Mouse (Mus musculus): ENCODE results near the gene Fbxw4.
A peak's percentile ranks its signal among the peaks of the same experiment; 100 is the strongest.
"Not testable (repeated sequence)": the region's sequence is repeated elsewhere in the genome, so short reads cannot be mapped to it uniquely, and the experiment has no call there.

Fbxw4 gene

GRCm38 (mm10) chr19:45656810-45657595 is 3.1 kb downstream of the Fbxw4 start:
- DNase-seq (ENCODE audit: low read depth, low spot score), result no peak

GRCm38 (mm10) chr19:45655870-45656269 is 4.2 kb downstream of the Fbxw4 start:
- peak; percentile 26 for DNase-seq (ENCODE audit: low read depth, low spot score)

GRCm38 (mm10) chr19:45653986-45654385 is 6.1 kb downstream of the Fbxw4 start:
- no peak for DNase-seq (ENCODE audit: low read depth, low spot score)

GRCm38 (mm10) chr19:45652286-45652988 is 7.7 kb downstream of the Fbxw4 start:
- DNase-seq (ENCODE audit: low read depth, low spot score), result no peak

GRCm38 (mm10) chr19:45651524-45651923 is 8.6 kb downstream of the Fbxw4 start:
- DNase-seq (ENCODE audit: low read depth, low spot score), result no peak

- peak; percentile 92 for DNase-seq (ENCODE audit: low read depth, low spot score)
These were observed 10.3 kb downstream of the Fbxw4 start for GRCm38 (mm10) chr19:45649776-45650175.

GRCm38 (mm10) chr19:45648469-45648868 is 11.6 kb downstream of the Fbxw4 start:
- not testable (repeated sequence) for DNase-seq (ENCODE audit: low read depth, low spot score)

- no peak for DNase-seq (ENCODE audit: low read depth, low spot score)
These were observed 13.2 kb downstream of the Fbxw4 start for GRCm38 (mm10) chr19:45646866-45647265.

- no peak for DNase-seq (ENCODE audit: low read depth, low spot score)
These were observed 19.4 kb downstream of the Fbxw4 start for GRCm38 (mm10) chr19:45640691-45641090.

GRCm38 (mm10) chr19:45635960-45636359 is 24.2 kb downstream of the Fbxw4 start:
- DNase-seq (ENCODE audit: low read depth, low spot score), result no peak

- no peak for DNase-seq (ENCODE audit: low read depth, low spot score)
These were observed 28.5 kb downstream of the Fbxw4 start for GRCm38 (mm10) chr19:45631584-45631983.

- DNase-seq (ENCODE audit: low read depth, low spot score), result no peak
These were observed 29.2 kb downstream of the Fbxw4 start for GRCm38 (mm10) chr19:45630953-45631352.

- no peak for DNase-seq (ENCODE audit: low read depth, low spot score)
These were observed 30.9 kb downstream of the Fbxw4 start for GRCm38 (mm10) chr19:45629219-45629618.

GRCm38 (mm10) chr19:45628649-45629048 is 31.5 kb downstream of the Fbxw4 start:
- DNase-seq (ENCODE audit: low read depth, low spot score), result no peak

GRCm38 (mm10) chr19:45627036-45627435 is 33.1 kb downstream of the Fbxw4 start:
- DNase-seq (ENCODE audit: low read depth, low spot score), result no peak

- DNase-seq (ENCODE audit: low read depth, low spot score), result no peak
These were observed 36.4 kb downstream of the Fbxw4 start for GRCm38 (mm10) chr19:45623710-45624109.

- peak; percentile 68 for DNase-seq (ENCODE audit: low read depth, low spot score)
These were observed 38.0 kb downstream of the Fbxw4 start for GRCm38 (mm10) chr19:45622144-45622543.

- no peak for DNase-seq (ENCODE audit: low read depth, low spot score)
These were observed 39.1 kb downstream of the Fbxw4 start for GRCm38 (mm10) chr19:45621061-45621460.

GRCm38 (mm10) chr19:45619744-45620501 is 40.2 kb downstream of the Fbxw4 start:
- DNase-seq (ENCODE audit: low read depth, low spot score), result no peak

- no peak for DNase-seq (ENCODE audit: low read depth, low spot score)
These were observed 41.9 kb downstream of the Fbxw4 start for GRCm38 (mm10) chr19:45618184-45618583.

GRCm38 (mm10) chr19:45616735-45617134 is 43.4 kb downstream of the Fbxw4 start:
- DNase-seq (ENCODE audit: low read depth, low spot score), result no peak

- DNase-seq (ENCODE audit: low read depth, low spot score), result no peak
These were observed 43.9 kb downstream of the Fbxw4 start for GRCm38 (mm10) chr19:45616214-45616518.
